Mouse (Mus musculus) intestine, embryonic 14.5 days (tissue): ENCODE results near the gene Ccz1. TPM values are rescaled to one million over a fixed set of nuclear protein-coding genes. Genes with fewer than 3 reads are reported as not detected.

ENCODE experiments used
- ATAC-seq: fragments of 200-750 bp; cut with Nextera tagmentation; replicated peaks from 2 replicates; pipeline ENCODE4 v1.8.0; 2017; ENCODE audit warnings: low read depth, moderate number of reproducible peaks, moderate TSS enrichment, moderate library complexity; ENCODE audit not compliant: low FRiP score, low TSS enrichment
- DNase-seq: peaks from one replicate; pipeline ENCODE4 v3.0.0-alpha.2; 2018; ENCODE audit warnings: low spot score
- H3K27ac ChIP-seq: fragments of 300-500 bp; sonication (generic); 2 replicates; pipeline ENCODE4 v1.5.1; 2014; ENCODE audit warnings: low read depth, mild to moderate bottlenecking, control low read depth
- H3K27me3 ChIP-seq: fragments of 300-500 bp; sonication (generic); replicated peaks from 2 replicates; pipeline ENCODE4 v1.6.1; 2014; ENCODE audit warnings: low read length, control low read depth; ENCODE audit not compliant: control insufficient read depth, insufficient read depth
- H3K36me3 ChIP-seq: fragments of 300-500 bp; sonication (generic); 2 replicates; pipeline ENCODE4 v1.6.1; 2014; ENCODE audit warnings: low read length, control low read depth; ENCODE audit not compliant: control insufficient read depth, insufficient read depth
- H3K4me1 ChIP-seq: fragments of 300-500 bp; sonication (generic); replicated peaks from 2 replicates; pipeline ENCODE4 v1.6.1; 2014; ENCODE audit warnings: low read length, control low read depth, mixed read lengths; ENCODE audit not compliant: control insufficient read depth, insufficient read depth
- H3K4me2 ChIP-seq: fragments of 300-500 bp; sonication (generic); 2 replicates; pipeline ENCODE4 v1.6.1; 2014; ENCODE audit warnings: low read length
- H3K4me3 ChIP-seq: fragments of 300-500 bp; sonication (generic); 2 replicates; pipeline ENCODE4 v1.5.1; 2014; ENCODE audit warnings: low read depth, low read length, control low read depth, mixed read lengths
- H3K9ac ChIP-seq: fragments of 300-500 bp; sonication (generic); 2 replicates; pipeline ENCODE4 v1.6.1; 2014; ENCODE audit warnings: mild to moderate bottlenecking, low read length
- H3K9me3 ChIP-seq: fragments of 300-500 bp; sonication (generic); 2 replicates; pipeline ENCODE4 v1.6.1; 2016; ENCODE audit warnings: low read length, control low read depth; ENCODE audit not compliant: control insufficient read depth
- WGBS: fragments of 180-500 bp; shearing (Covaris S2); extraction: QIAGEN DNeasy Blood & Tissue Kit; methylation state at CpG from one replicate; pipeline ENCODE4 v1.1.7; 2014; 5-methylcytosine and 5-hydroxymethylcytosine counted together
- polyA plus RNA-seq: library from polyadenylated mRNA; unstranded; fragments of >200 nt; fragmentation: Nextera tagmentation; extraction: Ambion mirVana; gene quantifications from 2 replicates; pipeline ENCODE4 v1.2.1, GENCODE M21; 2014

Gene Ccz1
- polyA plus RNA-seq, 1 experiment from 2014 or later, result 73.6 TPM

- no peak for ATAC-seq
- WGBS, result 90% methylated on average over 14 of the region's 14 CpGs
- DNase-seq, result no peak
- no peaks in the 10 kb centered on the region for H3K36me3 ChIP-seq
- H3K9ac ChIP-seq, result no peak overlapping the region
- no peaks in the 10 kb centered on the region for H3K27me3 ChIP-seq
- no peak overlapping the region for H3K4me3 ChIP-seq
- H3K9me3 ChIP-seq, result no peaks in the 10 kb centered on the region
- H3K27ac ChIP-seq, result no peak overlapping the region
- H3K4me2 ChIP-seq, result no peak overlapping the region
- no peaks in the 10 kb centered on the region for H3K4me1 ChIP-seq
These were observed 71.2 kb downstream of the Ccz1 start for GRCm38 (mm10) chr5:143943231-143944125.

- Histone ChIP-seq H3K27ac (no peak overlapping the region), H3K4me3 (no peak overlapping the region), H3K9me3 (no peaks in the 10 kb centered on the region), H3K4me2 (no peak overlapping the region), H3K9ac (no peak overlapping the region), H3K36me3 (no peaks in the 10 kb centered on the region), H3K4me1 (no peaks in the 10 kb centered on the region), H3K27me3 (no peaks in the 10 kb centered on the region)
- peak; percentile 23; the same call in 1 of the 2 replicates for ATAC-seq
- 25% methylated on average over 10 of the region's 10 CpGs for WGBS
- no peak for DNase-seq
These were observed 73.1 kb downstream of the Ccz1 start for GRCm38 (mm10) chr5:143941588-143941987.

Other genes starting within 250 kb of the Ccz1 start
- gene Eif2ak1, start 197.1 kb downstream of the Ccz1 start, polyA plus RNA-seq, result 34.6 and 36.6 TPM in 2 replicates
- 0.20 and 0.23 TPM in 2 replicates for gene Ankrd61, start 117.2 kb downstream of the Ccz1 start, polyA plus RNA-seq
- gene Aimp2, start 105.0 kb downstream of the Ccz1 start, polyA plus RNA-seq, result 121 and 123 TPM in 2 replicates
- gene Pms2, start 104.9 kb downstream of the Ccz1 start, polyA plus RNA-seq, result 24.6 and 30.6 TPM in 2 replicates
- 0.27 and 0.72 TPM in 2 replicates for gene Gm42421, start 86.7 kb downstream of the Ccz1 start, polyA plus RNA-seq
- 0.85 and 1.2 TPM in 2 replicates for gene Rsph10b, start 81.8 kb downstream of the Ccz1 start, polyA plus RNA-seq
- gene Ocm, start 11.8 kb upstream of the Ccz1 start, polyA plus RNA-seq, result 0.30 TPM in 1 of 2 replicates, not detected in the other
- gene Lmtk2, start 85.6 kb upstream of the Ccz1 start, polyA plus RNA-seq, result 5.2 and 5.9 TPM in 2 replicates
- 0.19 and 3.9 TPM in 2 replicates for gene Bhlha15, start 175.4 kb upstream of the Ccz1 start, polyA plus RNA-seq
- gene Tecpr1, start 208.7 kb upstream of the Ccz1 start, polyA plus RNA-seq, result 18.9 and 19.4 TPM in 2 replicates
- 103 and 118 TPM in 2 replicates for gene Bri3, start 229.6 kb upstream of the Ccz1 start, polyA plus RNA-seq